Mouse (Mus musculus): ENCODE measurements at regions not wholly inside any gene's neighbourhood (a gene's known extent, or its start where the extent isn't known, plus 50 kb on each side); places are given as distances from the start of the nearest gene placed in this dataset.

GRCm38 (mm10) chr2:33985316-33985715 is 97.6 kb upstream of the Mvb12b start:
- no peak for TF ChIP-seq CTCF (IDR thresholded peaks at IDR 0.05; ENCODE audit: low read depth)
- no peak for TF ChIP-seq EP300 (IDR thresholded peaks at IDR 0.05; ENCODE audit: low read depth)
